Comparison of ENCODE assay signal across 7 mouse cellular contexts in the genomic region with DNA sequence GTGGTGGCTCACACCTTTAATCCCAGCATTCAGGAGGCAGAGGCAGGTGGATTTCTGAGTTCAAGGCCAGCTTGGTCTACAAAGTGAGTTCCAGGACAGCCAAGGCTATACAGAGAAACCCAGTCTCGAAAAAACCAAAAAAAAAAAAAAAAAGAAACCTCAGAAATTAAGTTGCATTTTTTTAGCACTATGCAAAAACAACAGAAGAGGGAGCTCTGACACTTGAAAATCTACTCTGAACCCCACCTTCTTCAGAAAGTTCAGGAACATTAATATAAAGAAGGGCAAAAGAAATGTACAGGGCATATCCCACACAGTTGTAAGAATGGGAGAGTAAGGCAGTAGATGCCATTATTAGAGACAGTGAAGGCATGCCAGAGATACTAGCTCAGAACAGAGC. TPM values are rescaled to one million over a fixed set of nuclear protein-coding genes. Genes with fewer than 3 reads are reported as not detected.
DNase-seq lines count a peak whose midpoint lies in the region; ATAC-seq and TF ChIP-seq lines count a peak whose summit lies in the region.
"Not testable (repeated sequence)": the region's sequence is repeated elsewhere in the genome, so short reads cannot be mapped to it uniquely, and the experiment has no call there.

No protein-coding gene starts in this region.

- POLR2A ChIA-PET in Patski (lab: Charles Lee), result interaction anchor here (0.8 kb wide), 1 partner anchor 31 kb away, joined by 3 read pairs; no protein-coding TSS in a partner anchor

- intact Hi-C loops in left cerebral cortex, adult 2 months (cut with DNase I), result loop anchor here (10.0 kb wide), 1 partner anchor 500 kb away; no protein-coding TSS in a partner anchor

- in situ Hi-C loops in Patski (cut with MboI; ENCODE audit: low pct_unique_long_range_greater_than_20kb), result loop anchor here (25.0 kb wide), 1 partner anchor 533 kb away; no protein-coding TSS in a partner anchor

- DNase-seq in CD4-positive helper T cell, adult 2 months (ENCODE audit: low read depth, low spot score), result peak; percentile 43
- DNase-seq in Patski (ENCODE audit: low read depth, low spot score); forebrain, postnatal 0 days; left cerebral cortex, adult 2 months (ENCODE audit: extremely low spot score in 1 of 2, low spot score in 2 of 2); stomach, postnatal 0 days (ENCODE audit: low spot score): not testable (repeated sequence)
- DNase-seq in lung, postnatal 36 days, result peak; percentile 34

- not testable (repeated sequence) for ATAC-seq in Patski; forebrain, postnatal 0 days; stomach, postnatal 0 days (ENCODE audit: low FRiP score, low TSS enrichment)
- peak; percentile 61 for ATAC-seq in inflammation-experienced regulatory T-cells, adult 6 months

- H3K9ac ChIP-seq in forebrain, postnatal 0 days; stomach, postnatal 0 days (ENCODE audit: low read length): not testable (repeated sequence)

- CTCF ChIA-PET in Patski (lab: Charles Lee), result interaction anchor here (0.8 to 1.8 kb wide), 4 partner anchors 12 to 142 kb away, joined by 3 to 13 read pairs (median 4); no protein-coding TSS in a partner anchor

- not testable (repeated sequence) for H3K4me1 ChIP-seq in forebrain, postnatal 0 days (ENCODE audit: insufficient read depth); stomach, postnatal 0 days (replicated peaks; ENCODE audit: control insufficient read depth, insufficient read depth)

- not testable (repeated sequence) for H3K4me2 ChIP-seq in forebrain, postnatal 0 days (ENCODE audit: low read depth); stomach, postnatal 0 days (replicated peaks; ENCODE audit: low read depth)

- H3K9me3 ChIP-seq in forebrain, postnatal 0 days (ENCODE audit: low read length); stomach, postnatal 0 days (ENCODE audit: control insufficient read depth, low read length): not testable (repeated sequence)

- TF ChIP-seq EP300 in stomach, postnatal 0 days (optimal IDR thresholded peaks at IDR 0.05), result not testable (repeated sequence)

- not testable (repeated sequence) for H3K4me3 ChIP-seq in forebrain, postnatal 0 days (ENCODE audit: low read depth, low read length); left cerebral cortex, adult 2 months; stomach, postnatal 0 days (ENCODE audit: low read depth, low read length)

- peaks cover 31% of the 10 kb centered on the region for H3K27me3 ChIP-seq in Patski
- not testable (repeated sequence) for H3K27me3 ChIP-seq in forebrain, postnatal 0 days (ENCODE audit: insufficient read depth, low read length); stomach, postnatal 0 days (ENCODE audit: control insufficient read depth, insufficient read depth, low read length)

- peak; percentile 25 for TF ChIP-seq CTCF in Patski (IDR thresholded peaks at IDR 0.05)
- peak; percentile 30; the same call in 1 of the 2 replicates for TF ChIP-seq CTCF in forebrain, postnatal 0 days (IDR thresholded peaks at IDR 0.05; ENCODE audit: low read depth)
- TF ChIP-seq CTCF in left cerebral cortex, adult 2 months (IDR thresholded peaks at IDR 0.05), result peak; percentile 43
- TF ChIP-seq CTCF in stomach, postnatal 0 days (IDR thresholded peaks at IDR 0.05; ENCODE audit: low read depth), result peak; percentile 57

- WGBS in forebrain, postnatal 0 days, result 27% methylated on average over 1 of the region's 1 CpGs
- WGBS in stomach, postnatal 0 days, result 0% methylated on average over 1 of the region's 1 CpGs

- not testable (repeated sequence) for H3K36me3 ChIP-seq in forebrain, postnatal 0 days (ENCODE audit: insufficient read depth); stomach, postnatal 0 days (ENCODE audit: control insufficient read depth, insufficient read depth, low read length)

- H3K27ac ChIP-seq in forebrain, postnatal 0 days (ENCODE audit: low read depth, low read length); left cerebral cortex, adult 2 months; stomach, postnatal 0 days (replicated peaks): not testable (repeated sequence)

RNA-seq across cellular contexts. Expression of a gene that starts 6.7 kb away (rescaled TPM):
- 94.5 TPM for polyA plus RNA-seq in Patski (2021)
- total RNA-seq in forebrain, postnatal 0 days (2014; rRNA removed), result 243 and 245 TPM in 2 replicates
- polyA plus RNA-seq in forebrain, postnatal 0 days (2015; fragmentation: Nextera tagmentation; extraction: Ambion mirVana), result 264 and 307 TPM in 2 replicates
- polyA plus RNA-seq in inflammation-experienced regulatory T-cells, adult 6 months (2017; shearing (Covaris generic)), result 100 to 1,000 TPM in 2 of 3 experiments, 10 to 100 TPM in 1; 99.1 to 180 (median 137) TPM
- total RNA-seq in left cerebral cortex, adult 2 months (2021), result 100 to 1,000 TPM; 172 to 180 TPM
- polyA plus RNA-seq in stomach, postnatal 0 days (2015; fragmentation: Nextera tagmentation; extraction: Ambion mirVana), result 55.4 and 61.7 TPM in 2 replicates
